In genomic region chr12:75733331-75734070, GRCm38 (mm10) we compare ENCODE assay signal across 8 mouse cellular contexts. TPM values are rescaled to one million over a fixed set of nuclear protein-coding genes. Genes with fewer than 3 reads are reported as not detected.
DNase-seq lines count a peak whose midpoint lies in the region; ATAC-seq and TF ChIP-seq lines count a peak whose summit lies in the region.

No protein-coding gene starts in this region.

- ATAC-seq in heart, embryonic 14.5 days (ENCODE audit: insufficient number of reproducible peaks, insufficient read depth, low FRiP score, low read depth), result no peak
- ATAC-seq in liver, embryonic 16.5 days (ENCODE audit: low read depth), result no peak

- peak overlapping the region; percentile 61 for H3K4me3 ChIP-seq in kidney, adult 2 months (ENCODE audit: insufficient read depth, low read depth, low read length)
- peak overlapping the region; percentile 28 to 89 for H3K4me3 ChIP-seq in heart, embryonic 14.5 days (ENCODE audit: control insufficient read depth in 1 of 2, insufficient read depth in 1 of 2, low read depth in 1 of 2, low read length in 2 of 2)
- H3K4me3 ChIP-seq in liver, embryonic 16.5 days (ENCODE audit: low read depth, low read length), result peak overlapping the region; percentile 89

- no peaks in the 10 kb centered on the region for H3K27me3 ChIP-seq in kidney, adult 2 months (replicated peaks; ENCODE audit: control insufficient read depth, insufficient read depth, low read length)
- H3K27me3 ChIP-seq in heart, embryonic 14.5 days (ENCODE audit: control insufficient read depth, insufficient read depth, low read length), result no peaks in the 10 kb centered on the region
- H3K27me3 ChIP-seq in liver, embryonic 16.5 days (ENCODE audit: control insufficient read depth, insufficient read depth, low read depth, low read length), result no peaks in the 10 kb centered on the region

- H3K4me1 ChIP-seq in kidney, adult 2 months (ENCODE audit: control insufficient read depth, insufficient read depth, low read length), result peaks cover 3% of the 10 kb centered on the region; the same call in 1 of the 2 replicates
- peaks cover 3 to 15% of the 10 kb centered on the region in 2 experiments; a peak in 3 of 4 replicates for H3K4me1 ChIP-seq in heart, embryonic 14.5 days (ENCODE audit: control insufficient read depth in 2 of 2, insufficient read depth in 2 of 2, low read length in 2 of 2)
- H3K4me1 ChIP-seq in liver, embryonic 16.5 days (ENCODE audit: control insufficient read depth, low read depth, low read length), result peaks cover 18% of the 10 kb centered on the region

- H3K36me3 ChIP-seq in kidney, adult 2 months (ENCODE audit: control insufficient read depth, insufficient read depth, low read length), result no peaks in the 10 kb centered on the region
- peaks cover 5% of the 10 kb centered on the region; the same call in 1 of the 2 replicates for H3K36me3 ChIP-seq in heart, embryonic 14.5 days (ENCODE audit: control insufficient read depth, insufficient read depth, low read length)
- H3K36me3 ChIP-seq in liver, embryonic 16.5 days (ENCODE audit: control insufficient read depth, insufficient read depth), result peaks cover 4% of the 10 kb centered on the region

- H3K27ac ChIP-seq in kidney, adult 2 months (ENCODE audit: insufficient read depth, low read depth, low read length), result peak overlapping the region; percentile 72
- H3K27ac ChIP-seq in heart, embryonic 14.5 days (replicated peaks in 1 of 2; ENCODE audit: control insufficient read depth in 1 of 2, insufficient read depth in 1 of 2, low read depth in 2 of 2, low read length in 2 of 2), result peak overlapping the region in 1 of 2 experiments; percentile 27; a peak in 1 of 4 replicates
- peak overlapping the region; percentile 9; the same call in 1 of the 2 replicates for H3K27ac ChIP-seq in liver, embryonic 16.5 days (ENCODE audit: low read length)

- TF ChIP-seq POLR2A in kidney, adult 2 months (IDR thresholded peaks at IDR 0.05; ENCODE audit: low read depth, low read length), result no peak

- peak; percentile 38 for DNase-seq in kidney, adult 2 months
- DNase-seq in kidney, postnatal 4 days, result no peak
- DNase-seq in T-cell, adult 2 months (ENCODE audit: low spot score), result peak; percentile 18
- peak; percentile 32 for DNase-seq in thymus, postnatal 25 days
- no peak for DNase-seq in layer of hippocampus, postnatal 25 days (ENCODE audit: extremely low spot score in 1 of 2, low spot score in 1 of 2)
- no peak for DNase-seq in right cerebral cortex, postnatal 10 days (ENCODE audit: low spot score in 2 of 2)

- H3K4me2 ChIP-seq in heart, embryonic 14.5 days (ENCODE audit: low read length), result peak overlapping the region; percentile 96
- H3K4me2 ChIP-seq in liver, embryonic 16.5 days (ENCODE audit: low read depth, low read length), result peak overlapping the region; percentile 92

- H3K9ac ChIP-seq in heart, embryonic 14.5 days (ENCODE audit: low read length), result peak overlapping the region; percentile 96
- H3K9ac ChIP-seq in liver, embryonic 16.5 days (ENCODE audit: low read depth, low read length), result peak overlapping the region; percentile 91

- no peak for TF ChIP-seq CTCF in kidney, adult 2 months (conservative IDR thresholded peaks at IDR 0.05; ENCODE audit: insufficient read depth, insufficient read length, low read depth, low read length)

- WGBS in kidney, adult 2 months, result 18% methylated on average over 7 of the region's 7 CpGs
- 29% methylated on average over 7 of the region's 7 CpGs for WGBS in heart, embryonic 14.5 days
- 27% methylated on average over 7 of the region's 7 CpGs for WGBS in liver, embryonic 16.5 days (ENCODE audit: insufficient replicate concordance)

- no peaks in the 10 kb centered on the region for H3K9me3 ChIP-seq in heart, embryonic 14.5 days (ENCODE audit: control insufficient read depth, low read length)
- H3K9me3 ChIP-seq in liver, embryonic 16.5 days (replicated peaks; ENCODE audit: control insufficient read depth, low read length), result no peaks in the 10 kb centered on the region

RNA-seq across cellular contexts. Expression of gene Sgpp1, which starts 2.0 kb away (rescaled TPM):
- polyA plus RNA-seq in kidney, adult 2 months (2012; rRNA removed), result 77.7 and 78.3 TPM in 2 replicates
- 22.5 and 25.3 TPM in 2 replicates for polyA plus RNA-seq in heart, embryonic 14.5 days (2014; fragmentation: Nextera tagmentation; extraction: Ambion mirVana)
- polyA plus RNA-seq in liver, embryonic 16.5 days (2015; fragmentation: Nextera tagmentation; extraction: Ambion mirVana), result 10.9 and 11.5 TPM in 2 replicates
- total RNA-seq in layer of hippocampus, postnatal 25 days (2021), result 10 to 100 TPM; 30.1 to 34.8 TPM

Comparison
In these comparisons a context has a peak if more than half of its experiments do, and no peak if none do; other contexts are left out.
1. DNase-seq: peak in kidney, adult 2 months (single experiment), T-cell, adult 2 months (single experiment) and thymus, postnatal 25 days (single experiment); none in kidney, postnatal 4 days (0 of 2), layer of hippocampus, postnatal 25 days (0 of 2) and right cerebral cortex, postnatal 10 days (0 of 2).
2. Peak in every context shown above with its lines, with median percentiles within 50 percentile points of each other: H3K4me3 ChIP-seq.